Mouse (Mus musculus) thymus, adult 2 months (tissue): Measurements from ENCODE around the gene Rbms1. TPM values are rescaled to one million over a fixed set of nuclear protein-coding genes. Genes with fewer than 3 reads are reported as not detected.

ENCODE experiments used
- DNase-seq: peaks from one replicate; pipeline ENCODE4 v3.0.0; 2021
- H3K27ac ChIP-seq: fragments of 200-500 bp; 2 replicates; pipeline ENCODE4 v1.5.1; 2012; ENCODE audit warnings: low read length, control low read depth; ENCODE audit not compliant: control insufficient read depth, insufficient read depth
- H3K27me3 ChIP-seq: fragments of 200-500 bp; 2 replicates; pipeline ENCODE4 v1.6.1; 2012; ENCODE audit warnings: mild to moderate bottlenecking, low read length, moderate library complexity, mixed read lengths; ENCODE audit not compliant: control insufficient read depth, insufficient read depth
- H3K36me3 ChIP-seq: fragments of 200-500 bp; 2 replicates; pipeline ENCODE4 v1.6.1; 2012; ENCODE audit warnings: mild to moderate bottlenecking, low read length, moderate library complexity; ENCODE audit not compliant: control insufficient read depth, insufficient read depth
- H3K4me1 ChIP-seq: fragments of 200-500 bp; replicated peaks from 2 replicates; pipeline ENCODE4 v1.6.1; 2012; ENCODE audit warnings: low read length; ENCODE audit not compliant: control insufficient read depth, insufficient read depth
- H3K4me3 ChIP-seq: fragments of 200-500 bp; 2 replicates; pipeline ENCODE4 v1.5.1; 2012; ENCODE audit warnings: mild to moderate bottlenecking, low read length, control low read depth, moderate library complexity; ENCODE audit not compliant: control insufficient read depth, insufficient read depth
- CTCF ChIP-seq: fragments of 200-500 bp; IDR thresholded peaks from 2 replicates; pipeline ENCODE4 v1.5.1; 2012; ENCODE audit warnings: mild to moderate bottlenecking, control low read depth, low read length, moderate library complexity, borderline replicate concordance; ENCODE audit not compliant: control insufficient read depth, poor library complexity, insufficient read depth; ENCODE audit errors: extremely low read depth
- POLR2A ChIP-seq: fragments of 200-500 bp; IDR thresholded peaks from 2 replicates; pipeline ENCODE4 v1.6.1; 2012; ENCODE audit warnings: mild to moderate bottlenecking, low read length, control low read depth, moderate library complexity; ENCODE audit not compliant: control insufficient read depth, poor library complexity, insufficient read depth; ENCODE audit errors: extremely low read depth
- WGBS: fragments of 180-500 bp; shearing (Covaris S2); methylation state at CpG from one replicate; pipeline ENCODE4 v1.1.7; 2018; 5-methylcytosine and 5-hydroxymethylcytosine counted together
- polyA plus RNA-seq: library from polyadenylated mRNA; depleted of rRNA; stranded (reverse); fragments of >200 nt; gene quantifications from 2 replicates; pipeline ENCODE4 v1.2.3, GENCODE M21; 2012; rRNA removed

Rbms1 gene
- polyA plus RNA-seq, 1 experiment = 151 TPM

- no peak for DNase-seq
- WGBS = 81% methylated on average over 4 of the region's 4 CpGs
- TF ChIP-seq POLR2A = no peak
- TF ChIP-seq CTCF = no peak
Measured at GRCm38 (mm10) chr2:60710317-60710716, 252.7 kb downstream of the Rbms1 start.

DNA sequence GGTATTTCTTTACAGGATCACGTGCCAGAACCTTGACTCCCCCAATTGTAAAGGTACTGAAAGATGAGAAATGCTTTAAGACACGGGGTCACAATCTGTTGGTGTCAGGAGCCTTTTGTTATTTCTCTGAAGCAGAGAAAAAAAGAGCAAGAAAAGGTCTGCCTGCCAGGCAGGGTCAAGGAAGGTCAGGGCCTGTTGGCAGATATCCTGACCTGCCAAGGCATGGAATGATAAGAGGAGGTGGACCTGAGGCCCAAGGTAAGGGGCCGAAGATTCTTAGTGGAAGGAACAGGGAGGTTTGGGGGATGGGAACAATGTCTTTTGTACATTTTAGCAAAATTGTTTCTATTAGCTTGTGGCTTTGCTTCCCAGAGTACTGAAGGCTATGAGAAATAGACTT lies 254.3 kb downstream of the Rbms1 start:
- Histone ChIP-seq H3K27ac (no peak overlapping the region), H3K4me1 (0 out of 2 replicates have a peak, but pooled peaks cover 2% of the 10 kb centered on the region), H3K36me3 (no peaks in the 10 kb centered on the region), H3K4me3 (no peak overlapping the region), H3K27me3 (no peaks in the 10 kb centered on the region)
- no peak for DNase-seq
- TF ChIP-seq CTCF (no peak), POLR2A (no peak)
- 75% methylated on average over 3 of the region's 3 CpGs for WGBS

More at GRCm38 (mm10) chr2:60710317-60710716, 252.7 kb downstream of the Rbms1 start:
- Histone ChIP-seq H3K27ac (no peak overlapping the region), H3K4me3 (no peak overlapping the region), H3K4me1 (peaks cover 10% of the 10 kb centered on the region), H3K36me3 (no peaks in the 10 kb centered on the region), H3K27me3 (no peaks in the 10 kb centered on the region)

DNA sequence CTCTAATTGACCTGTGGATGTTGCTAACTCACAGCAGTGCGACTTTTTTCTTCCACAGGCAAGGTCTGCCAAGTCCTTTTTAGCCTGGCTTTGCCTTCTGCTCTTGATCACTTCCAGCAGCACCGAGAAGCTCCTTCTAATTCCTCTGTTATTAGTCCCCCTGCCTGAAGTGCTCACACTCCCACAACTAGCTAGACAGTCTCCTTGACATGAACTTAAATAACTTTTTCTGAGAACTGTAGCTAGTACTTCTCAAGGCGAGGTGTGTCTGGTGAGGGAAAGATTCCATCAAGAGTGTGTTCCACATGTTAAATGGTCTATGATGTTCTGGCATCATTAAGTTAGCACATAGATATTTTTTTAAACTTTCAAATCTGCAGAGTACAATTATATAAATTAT lies 256.1 kb downstream of the Rbms1 start:
- Histone ChIP-seq H3K4me1 (peaks cover 8% of the 10 kb centered on the region), H3K27ac (no peak overlapping the region), H3K27me3 (no peaks in the 10 kb centered on the region), H3K4me3 (no peak overlapping the region), H3K36me3 (no peaks in the 10 kb centered on the region)
- WGBS = 91% methylated on average over 3 of the region's 3 CpGs
- TF ChIP-seq POLR2A (no peak), CTCF (no peak)
- DNase-seq = no peak

DNA sequence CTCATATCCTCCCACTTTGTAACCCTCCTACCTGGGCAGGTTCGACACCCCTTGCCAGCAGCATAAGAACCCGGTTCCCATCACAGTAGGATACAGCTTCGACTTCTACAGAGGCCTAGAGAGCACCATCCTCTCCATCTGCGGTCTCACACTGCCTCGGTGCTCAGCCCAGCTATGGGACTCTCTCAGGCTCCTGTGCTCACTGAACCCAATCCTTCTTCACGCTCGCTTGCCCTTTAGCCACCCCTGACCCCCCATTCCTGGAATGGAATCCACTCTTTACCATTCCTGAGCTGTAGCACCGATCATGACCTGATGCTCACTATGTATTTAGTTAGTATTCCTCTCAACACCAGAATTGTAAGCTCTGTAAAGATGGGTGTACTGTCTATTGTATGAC lies 257.6 kb downstream of the Rbms1 start:
- no peak for DNase-seq
- peaks cover 8% of the 10 kb centered on the region for H3K4me1 ChIP-seq
- TF ChIP-seq CTCF (no peak), POLR2A (no peak)
- no peaks in the 10 kb centered on the region for H3K27me3 ChIP-seq
- no peaks in the 10 kb centered on the region for H3K36me3 ChIP-seq
- no peak overlapping the region for H3K4me3 ChIP-seq
- WGBS = 95% methylated on average over 8 of the region's 8 CpGs
- no peak overlapping the region for H3K27ac ChIP-seq

- DNase-seq = no peak
- Histone ChIP-seq H3K36me3 (no peaks in the 10 kb centered on the region), H3K4me3 (no peak overlapping the region), H3K27ac (no peak overlapping the region), H3K4me1 (peaks cover 8% of the 10 kb centered on the region), H3K27me3 (no peaks in the 10 kb centered on the region)
- 87% methylated on average over 4 of the region's 4 CpGs for WGBS
- TF ChIP-seq POLR2A = no peak
- no peak for TF ChIP-seq CTCF
Measured at GRCm38 (mm10) chr2:60703315-60703714, 259.7 kb downstream of the Rbms1 start.

DNA sequence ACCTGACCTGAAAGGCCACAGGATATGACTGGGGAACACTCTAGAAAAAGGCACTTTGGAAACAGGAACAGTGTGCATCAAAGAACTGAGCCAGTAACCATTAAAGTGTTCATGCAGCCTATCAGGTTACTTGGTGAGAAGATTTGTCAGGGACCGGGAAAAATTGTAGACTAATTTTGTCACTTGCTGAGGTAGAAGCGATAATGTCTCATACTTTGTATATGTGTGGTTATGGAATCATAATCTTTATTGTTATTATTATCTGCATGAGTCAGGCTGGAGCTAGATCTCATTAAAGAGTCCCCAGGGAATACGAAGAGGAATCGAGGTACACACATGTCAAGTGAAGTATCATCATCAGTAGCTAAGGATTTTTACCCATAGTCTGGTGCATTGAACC lies 262.0 kb downstream of the Rbms1 start:
- TF ChIP-seq CTCF (no peak), POLR2A (no peak)
- H3K36me3 ChIP-seq = no peaks in the 10 kb centered on the region
- H3K27me3 ChIP-seq = no peaks in the 10 kb centered on the region
- H3K4me1 ChIP-seq = peaks cover 11% of the 10 kb centered on the region
- no peak overlapping the region for H3K4me3 ChIP-seq
- DNase-seq = no peak
- 88% methylated on average over 4 of the region's 4 CpGs for WGBS
- H3K27ac ChIP-seq = no peak overlapping the region

Other genes starting within 250 kb of the Rbms1 start
- gene Itgb6, start 240.5 kb downstream of the Rbms1 start, polyA plus RNA-seq = 0.31 and 1.2 TPM in 2 replicates